Mouse (Mus musculus) forebrain, embryonic 13.5 days (tissue): ENCODE measurements around the gene Fam216b. TPM values are rescaled to one million over a fixed set of nuclear protein-coding genes. Genes with fewer than 3 reads are reported as not detected.

Source experiments
- ATAC-seq: fragments of 200-750 bp; cut with Nextera tagmentation; 2 replicates; pipeline ENCODE4 v1.8.0; 2017
- H3K27ac ChIP-seq: fragments of 300-500 bp; sonication (generic); 2 replicates; pipeline ENCODE4 v1.5.1; 2015; ENCODE audit warnings: inconsistent platforms, mild to moderate bottlenecking, moderate library complexity
- H3K27me3 ChIP-seq: fragments of 300-500 bp; sonication (generic); 2 replicates; pipeline ENCODE4 v1.6.1; 2015; ENCODE audit warnings: mild to moderate bottlenecking, inconsistent platforms
- H3K36me3 ChIP-seq: fragments of 300-500 bp; sonication (generic); 2 replicates; pipeline ENCODE4 v1.6.1; 2015; ENCODE audit warnings: mild to moderate bottlenecking, inconsistent platforms; ENCODE audit not compliant: poor library complexity, severe bottlenecking
- H3K4me1 ChIP-seq: fragments of 300-500 bp; sonication (generic); 2 replicates; pipeline ENCODE4 v1.6.1; 2015; ENCODE audit warnings: inconsistent platforms
- H3K4me2 ChIP-seq: fragments of 300-500 bp; sonication (generic); 2 replicates; pipeline ENCODE4 v1.6.1; 2015; ENCODE audit warnings: inconsistent platforms, mild to moderate bottlenecking, moderate library complexity
- H3K4me3 ChIP-seq: fragments of 300-500 bp; sonication (generic); 2 replicates; pipeline ENCODE4 v1.5.1; 2015; ENCODE audit warnings: mild to moderate bottlenecking, inconsistent platforms
- H3K9ac ChIP-seq: fragments of 300-500 bp; sonication (generic); 2 replicates; pipeline ENCODE4 v1.6.1; 2015; ENCODE audit warnings: mild to moderate bottlenecking, inconsistent platforms
- H3K9me3 ChIP-seq: fragments of 300-500 bp; sonication (generic); replicated peaks from 2 replicates; pipeline ENCODE4 v1.6.1; 2016; ENCODE audit warnings: inconsistent platforms
- WGBS: fragments of 180-500 bp; shearing (Covaris S2); methylation state at CpG from one replicate; pipeline ENCODE4 v1.1.7; 2015; 5-methylcytosine and 5-hydroxymethylcytosine counted together
- polyA plus RNA-seq: library from polyadenylated mRNA; unstranded; fragments of >200 nt; fragmentation: Nextera tagmentation; extraction: Ambion mirVana; gene quantifications from 2 replicates; pipeline ENCODE4 v1.2.1, GENCODE M21; 2015

Gene Fam216b
- polyA plus RNA-seq, 1 experiment from 2014 or later = not detected

DNA sequence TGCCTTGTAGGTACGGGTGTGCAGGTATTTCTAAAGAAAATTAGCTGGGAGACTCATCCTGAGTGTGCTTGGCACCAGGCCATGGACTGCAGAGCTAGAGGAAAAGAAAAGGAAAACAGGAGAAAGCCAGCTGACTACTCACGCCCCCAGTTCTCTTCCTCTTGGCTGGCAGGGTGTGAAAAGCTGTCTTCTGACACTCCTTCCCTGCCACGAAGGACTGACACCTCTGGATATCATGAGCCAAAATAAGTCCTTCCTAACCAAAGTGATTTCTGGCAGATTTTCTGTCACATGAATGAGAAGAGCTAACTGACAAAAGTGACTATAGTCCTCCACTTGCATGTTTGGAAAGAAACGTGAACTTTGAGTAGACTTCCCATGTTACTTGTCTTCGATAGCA is 5.3 kb downstream of the Fam216b start:
- no peak overlapping the region for H3K27ac ChIP-seq
- H3K9ac ChIP-seq = no peak overlapping the region
- no peaks in the 10 kb centered on the region for H3K9me3 ChIP-seq
- H3K4me3 ChIP-seq = no peak overlapping the region
- H3K36me3 ChIP-seq = no peaks in the 10 kb centered on the region
- no peak for ATAC-seq
- H3K4me1 ChIP-seq = no peaks in the 10 kb centered on the region
- H3K27me3 ChIP-seq = no peaks in the 10 kb centered on the region
- no peak overlapping the region for H3K4me2 ChIP-seq
- 79% methylated on average over 5 of the region's 5 CpGs for WGBS

DNA sequence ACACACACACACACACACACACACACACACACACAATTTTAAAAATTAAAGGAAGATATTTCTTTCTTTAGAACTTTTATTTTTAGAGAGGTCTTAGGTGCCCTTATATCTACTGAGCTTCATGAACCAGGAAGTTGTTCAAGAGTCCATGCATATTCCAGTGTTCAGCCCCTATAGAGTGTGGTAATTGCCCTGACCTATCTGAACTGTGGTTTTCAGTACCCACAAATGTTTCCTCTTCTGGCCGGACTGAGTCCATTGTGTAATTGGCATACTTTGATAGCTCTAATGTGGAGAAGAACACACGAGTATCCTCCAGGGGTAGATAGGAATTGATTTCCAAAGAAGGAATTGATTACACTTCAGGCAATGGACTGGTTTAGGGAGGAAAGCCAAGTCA is 11.3 kb downstream of the Fam216b start:
- Histone ChIP-seq H3K4me3 (no peak overlapping the region), H3K27ac (no peak overlapping the region), H3K9me3 (no peaks in the 10 kb centered on the region), H3K9ac (no peak overlapping the region), H3K4me1 (no peaks in the 10 kb centered on the region), H3K36me3 (no peaks in the 10 kb centered on the region), H3K27me3 (no peaks in the 10 kb centered on the region), H3K4me2 (no peak overlapping the region)
- 58% methylated on average over 2 of the region's 2 CpGs for WGBS
- no peak for ATAC-seq

DNA sequence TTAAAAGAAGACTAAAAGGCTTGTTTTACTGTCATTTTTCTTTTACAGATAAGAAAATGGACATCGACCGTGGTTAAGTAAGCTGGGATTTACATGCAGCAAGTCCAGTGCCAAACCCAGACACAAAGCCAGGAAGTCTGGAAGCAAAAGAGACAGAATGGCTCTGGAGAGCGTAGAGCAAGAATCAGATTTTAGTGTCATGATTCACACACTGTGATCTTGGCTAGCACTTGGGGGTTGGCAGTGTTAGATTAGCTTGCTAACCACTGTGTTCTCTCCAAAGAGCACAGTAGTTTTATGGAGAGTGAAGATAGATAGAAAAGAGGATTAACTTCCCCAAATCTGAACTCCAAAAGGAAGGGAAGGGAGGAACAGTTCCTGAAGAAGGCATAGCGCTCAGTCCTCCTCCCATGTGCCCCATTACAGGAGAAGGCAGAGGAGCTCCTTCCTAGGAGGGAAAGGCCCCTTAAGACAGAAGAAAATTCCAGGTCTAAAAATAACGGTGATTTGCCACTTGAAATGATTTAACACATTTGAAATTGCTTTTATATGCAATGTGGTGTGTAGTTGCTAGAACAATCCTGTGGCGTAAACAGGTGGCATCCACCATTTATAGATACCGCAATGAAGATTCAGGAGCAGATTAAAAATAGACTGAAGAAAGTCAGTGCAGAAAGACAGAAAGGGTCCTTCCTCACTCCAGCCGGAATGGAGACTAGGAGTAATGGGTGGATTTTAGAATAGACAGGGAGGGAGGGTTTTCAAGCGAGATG is 22.7 kb downstream of the Fam216b start:
- H3K9me3 ChIP-seq = no peaks in the 10 kb centered on the region
- no peaks in the 10 kb centered on the region for H3K36me3 ChIP-seq
- no peak for ATAC-seq
- H3K4me3 ChIP-seq = no peak overlapping the region
- H3K27ac ChIP-seq = no peak overlapping the region
- WGBS = 92% methylated on average over 9 of the region's 9 CpGs
- H3K4me1 ChIP-seq = no peaks in the 10 kb centered on the region
- H3K9ac ChIP-seq = no peak overlapping the region
- no peaks in the 10 kb centered on the region for H3K27me3 ChIP-seq
- H3K4me2 ChIP-seq = no peak overlapping the region

DNA sequence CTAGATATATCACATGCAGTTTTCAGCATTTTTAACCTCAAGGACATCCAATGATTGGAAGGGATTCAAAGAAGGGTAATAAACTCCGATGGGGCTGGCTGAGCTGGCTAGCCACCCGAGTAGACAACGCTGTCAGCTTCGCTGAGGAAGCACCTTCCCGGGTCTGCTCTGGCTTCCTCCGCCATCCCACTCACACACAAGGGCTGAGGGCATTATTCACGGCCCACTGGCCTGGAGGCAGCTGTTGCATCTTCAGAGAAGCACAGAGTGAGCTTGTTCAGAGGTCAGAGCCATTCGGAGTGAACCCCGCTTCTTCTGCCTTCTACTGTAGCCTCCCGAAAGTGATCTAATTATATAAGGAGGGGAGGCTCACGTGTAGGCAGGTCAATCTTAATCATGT is 26.3 kb downstream of the Fam216b start:
- no peak overlapping the region for H3K27ac ChIP-seq
- H3K27me3 ChIP-seq = no peaks in the 10 kb centered on the region
- ATAC-seq = no peak
- no peak overlapping the region for H3K9ac ChIP-seq
- no peaks in the 10 kb centered on the region for H3K9me3 ChIP-seq
- H3K4me3 ChIP-seq = no peak overlapping the region
- no peaks in the 10 kb centered on the region for H3K36me3 ChIP-seq
- 81% methylated on average over 11 of the region's 11 CpGs for WGBS
- H3K4me2 ChIP-seq = no peak overlapping the region
- H3K4me1 ChIP-seq = no peaks in the 10 kb centered on the region

DNA sequence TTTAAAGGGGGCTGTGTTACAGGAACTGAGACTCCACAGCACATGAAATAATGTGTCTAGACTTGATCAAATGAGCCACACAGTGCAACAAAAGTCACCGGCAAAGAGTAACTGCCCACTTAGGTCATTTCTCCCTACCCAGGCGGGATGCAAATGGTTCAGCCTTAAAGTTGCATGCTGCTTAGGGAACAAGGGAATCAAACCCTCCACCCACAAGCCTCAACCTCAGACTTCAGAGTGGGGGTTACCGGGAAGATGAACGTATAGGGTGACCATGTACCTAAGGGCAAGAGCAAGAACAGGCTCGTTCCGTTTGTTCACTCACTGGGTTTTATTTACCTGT is 28.2 kb downstream of the Fam216b start:
- no peak overlapping the region for H3K27ac ChIP-seq
- no peak for ATAC-seq
- no peak overlapping the region for H3K9ac ChIP-seq
- H3K4me3 ChIP-seq = no peak overlapping the region
- no peaks in the 10 kb centered on the region for H3K36me3 ChIP-seq
- no peaks in the 10 kb centered on the region for H3K9me3 ChIP-seq
- 83% methylated on average over 6 of the region's 6 CpGs for WGBS
- no peak overlapping the region for H3K4me2 ChIP-seq
- no peaks in the 10 kb centered on the region for H3K4me1 ChIP-seq
- no peaks in the 10 kb centered on the region for H3K27me3 ChIP-seq

DNA sequence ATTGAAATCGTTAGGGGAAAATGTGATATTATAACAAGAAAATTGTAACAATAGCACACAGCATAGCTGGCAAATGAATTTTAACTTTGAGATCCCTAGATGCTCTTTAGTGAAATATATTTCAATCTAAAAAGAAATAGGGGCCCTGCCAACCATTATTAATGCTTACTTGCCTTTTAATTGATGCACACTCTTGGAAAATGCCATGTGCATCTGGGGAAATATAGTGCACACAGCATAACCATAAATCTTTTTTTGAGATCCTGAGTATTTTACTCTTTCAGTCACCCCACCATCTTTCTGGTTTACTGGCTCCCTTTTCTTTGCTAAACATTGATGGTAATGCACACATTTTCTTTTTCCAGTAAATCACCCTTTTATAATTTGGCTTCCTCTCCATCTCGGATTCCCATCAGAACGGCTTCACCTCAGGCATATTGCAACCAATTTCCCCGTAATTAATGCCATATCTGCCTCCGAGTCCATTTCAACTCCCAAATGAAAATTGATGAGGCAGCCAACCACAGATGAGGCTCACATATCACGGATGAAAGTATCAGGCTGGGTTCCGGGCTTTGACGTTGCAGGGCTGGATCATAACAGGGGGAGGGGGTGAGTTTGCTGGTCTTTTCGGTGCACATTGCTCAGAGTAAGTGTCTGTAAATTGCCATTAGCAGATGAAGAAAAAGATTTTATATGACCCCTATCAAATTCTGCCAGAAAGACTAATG is 28.8 kb downstream of the Fam216b start:
- H3K4me2 ChIP-seq = no peak overlapping the region
- WGBS = 71% methylated on average over 9 of the region's 9 CpGs
- H3K4me1 ChIP-seq = no peaks in the 10 kb centered on the region
- no peak overlapping the region for H3K27ac ChIP-seq
- H3K27me3 ChIP-seq = no peaks in the 10 kb centered on the region
- H3K36me3 ChIP-seq = no peaks in the 10 kb centered on the region
- no peak overlapping the region for H3K9ac ChIP-seq
- H3K4me3 ChIP-seq = no peak overlapping the region
- no peaks in the 10 kb centered on the region for H3K9me3 ChIP-seq
- ATAC-seq = no peak

DNA sequence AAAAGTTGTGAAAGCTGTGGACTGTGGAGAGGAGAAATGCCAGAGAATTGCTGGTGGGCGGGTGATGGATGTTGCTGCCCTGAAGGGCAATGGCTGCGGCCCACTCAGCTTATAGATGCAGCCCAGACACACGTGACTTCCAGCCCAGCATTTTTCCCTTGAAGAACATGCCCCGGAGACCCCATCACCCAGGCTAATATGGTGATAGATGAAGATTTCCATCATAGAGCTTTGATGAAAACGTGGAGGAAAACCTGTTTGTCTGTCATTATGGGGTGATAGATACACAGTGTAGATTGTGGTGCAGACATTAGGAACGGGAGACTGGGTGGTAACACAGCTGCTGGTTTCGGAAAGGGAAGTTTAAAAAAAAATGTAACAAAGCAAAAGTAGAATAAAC is 31.4 kb downstream of the Fam216b start:
- H3K4me3 ChIP-seq = no peak overlapping the region
- H3K4me1 ChIP-seq = no peaks in the 10 kb centered on the region
- H3K9ac ChIP-seq = no peak overlapping the region
- no peaks in the 10 kb centered on the region for H3K9me3 ChIP-seq
- WGBS = 93% methylated on average over 7 of the region's 7 CpGs
- H3K36me3 ChIP-seq = no peaks in the 10 kb centered on the region
- ATAC-seq = no peak
- H3K27ac ChIP-seq = no peak overlapping the region
- no peaks in the 10 kb centered on the region for H3K27me3 ChIP-seq
- H3K4me2 ChIP-seq = no peak overlapping the region

DNA sequence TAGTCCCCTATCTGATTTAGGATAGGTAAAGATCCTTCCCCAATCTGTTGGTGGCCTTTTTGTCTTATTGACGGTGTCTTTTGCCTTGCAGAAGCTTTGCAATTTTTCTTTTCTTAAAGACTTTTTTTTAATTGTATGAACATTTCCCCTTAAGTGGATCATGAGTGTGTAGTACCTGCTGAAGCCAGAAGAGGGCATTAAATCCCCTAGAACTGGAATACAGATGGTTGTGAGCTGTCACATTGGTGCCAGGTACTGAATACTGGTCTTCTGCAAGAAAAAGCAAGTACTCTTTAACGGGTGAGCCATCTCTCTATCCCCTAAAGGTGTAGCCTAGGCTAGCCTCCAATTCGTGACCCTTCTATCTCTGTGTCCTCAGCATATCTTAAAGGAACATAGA is 32.4 kb downstream of the Fam216b start:
- ATAC-seq = no peak
- no peaks in the 10 kb centered on the region for H3K9me3 ChIP-seq
- no peaks in the 10 kb centered on the region for H3K36me3 ChIP-seq
- no peak overlapping the region for H3K4me2 ChIP-seq
- H3K4me3 ChIP-seq = no peak overlapping the region
- no peaks in the 10 kb centered on the region for H3K27me3 ChIP-seq
- H3K9ac ChIP-seq = no peak overlapping the region
- no peak overlapping the region for H3K27ac ChIP-seq
- 83% methylated on average over 3 of the region's 3 CpGs for WGBS
- no peaks in the 10 kb centered on the region for H3K4me1 ChIP-seq

DNA sequence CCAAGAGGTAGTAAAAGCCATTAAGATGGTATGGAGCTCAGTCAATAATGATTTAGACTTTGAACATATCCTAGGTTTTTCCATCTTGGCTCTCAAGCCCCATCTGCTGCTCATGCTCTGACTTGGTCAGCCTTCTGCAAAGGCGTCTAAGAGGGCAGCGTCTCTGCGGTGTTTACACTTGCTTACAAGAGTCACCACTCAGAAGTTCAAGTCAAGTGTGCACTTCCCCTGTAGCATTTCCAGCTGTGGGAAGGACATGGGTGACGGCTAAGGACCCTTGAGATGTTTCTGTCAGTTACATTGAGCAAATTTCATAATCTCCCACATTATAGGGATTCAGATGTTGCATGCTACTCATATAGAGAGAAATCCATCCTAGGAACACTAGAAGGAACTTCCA is 40.1 kb downstream of the Fam216b start:
- Histone ChIP-seq H3K9ac (no peak overlapping the region), H3K4me1 (no peaks in the 10 kb centered on the region), H3K27ac (no peak overlapping the region), H3K36me3 (no peaks in the 10 kb centered on the region), H3K9me3 (no peaks in the 10 kb centered on the region), H3K4me3 (no peak overlapping the region), H3K4me2 (no peak overlapping the region), H3K27me3 (no peaks in the 10 kb centered on the region)
- WGBS = 86% methylated on average over 4 of the region's 4 CpGs
- no peak for ATAC-seq

DNA sequence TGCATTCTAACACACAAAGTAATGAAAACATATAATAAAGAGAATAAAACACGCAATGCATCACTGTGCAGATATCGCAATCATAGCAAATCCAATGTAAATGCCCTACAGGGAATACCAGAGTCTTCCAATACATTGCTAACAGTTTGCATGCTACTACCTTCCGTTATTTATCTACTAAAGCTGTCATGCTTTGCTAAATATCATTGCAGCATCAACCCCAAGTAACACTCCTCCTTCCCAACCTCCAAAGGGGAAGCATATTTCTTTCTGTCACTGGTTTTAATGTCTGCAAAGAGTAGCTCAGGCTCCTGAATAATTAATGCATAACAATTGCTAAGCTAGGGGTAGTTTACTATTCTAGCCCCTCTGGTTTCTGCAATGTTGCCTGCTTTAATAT is 40.5 kb downstream of the Fam216b start:
- H3K4me1 ChIP-seq = no peaks in the 10 kb centered on the region
- H3K9ac ChIP-seq = no peak overlapping the region
- ATAC-seq = no peak
- H3K4me2 ChIP-seq = no peak overlapping the region
- no peaks in the 10 kb centered on the region for H3K36me3 ChIP-seq
- H3K27me3 ChIP-seq = no peaks in the 10 kb centered on the region
- H3K27ac ChIP-seq = no peak overlapping the region
- H3K9me3 ChIP-seq = no peaks in the 10 kb centered on the region
- 93% methylated on average over 3 of the region's 3 CpGs for WGBS
- H3K4me3 ChIP-seq = no peak overlapping the region

DNA sequence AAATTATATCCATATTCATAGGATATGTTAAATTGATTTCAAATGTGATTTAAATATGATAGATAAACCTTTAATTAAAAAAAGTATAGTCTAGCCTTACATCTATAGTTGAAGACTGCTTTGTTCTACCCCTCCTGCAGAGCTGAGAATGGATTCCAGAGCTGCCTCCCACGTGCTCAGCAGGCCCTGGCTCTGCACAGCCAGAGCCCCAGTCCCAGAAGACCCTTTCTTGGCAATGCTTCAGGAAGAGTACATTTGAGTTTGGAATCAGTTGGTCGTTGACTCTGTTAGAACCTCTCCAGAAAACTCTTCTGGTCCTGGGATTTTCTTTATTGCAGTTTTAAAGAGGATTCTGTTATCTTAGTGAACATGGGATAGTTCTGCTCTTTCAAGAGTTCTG is 45.7 kb downstream of the Fam216b start:
- H3K9ac ChIP-seq = no peak overlapping the region
- no peaks in the 10 kb centered on the region for H3K4me1 ChIP-seq
- H3K9me3 ChIP-seq = no peaks in the 10 kb centered on the region
- H3K4me2 ChIP-seq = no peak overlapping the region
- no peak overlapping the region for H3K4me3 ChIP-seq
- H3K36me3 ChIP-seq = no peaks in the 10 kb centered on the region
- WGBS = 27% methylated on average over 2 of the region's 2 CpGs
- no peak overlapping the region for H3K27ac ChIP-seq
- H3K27me3 ChIP-seq = no peaks in the 10 kb centered on the region
- ATAC-seq = no peak

DNA sequence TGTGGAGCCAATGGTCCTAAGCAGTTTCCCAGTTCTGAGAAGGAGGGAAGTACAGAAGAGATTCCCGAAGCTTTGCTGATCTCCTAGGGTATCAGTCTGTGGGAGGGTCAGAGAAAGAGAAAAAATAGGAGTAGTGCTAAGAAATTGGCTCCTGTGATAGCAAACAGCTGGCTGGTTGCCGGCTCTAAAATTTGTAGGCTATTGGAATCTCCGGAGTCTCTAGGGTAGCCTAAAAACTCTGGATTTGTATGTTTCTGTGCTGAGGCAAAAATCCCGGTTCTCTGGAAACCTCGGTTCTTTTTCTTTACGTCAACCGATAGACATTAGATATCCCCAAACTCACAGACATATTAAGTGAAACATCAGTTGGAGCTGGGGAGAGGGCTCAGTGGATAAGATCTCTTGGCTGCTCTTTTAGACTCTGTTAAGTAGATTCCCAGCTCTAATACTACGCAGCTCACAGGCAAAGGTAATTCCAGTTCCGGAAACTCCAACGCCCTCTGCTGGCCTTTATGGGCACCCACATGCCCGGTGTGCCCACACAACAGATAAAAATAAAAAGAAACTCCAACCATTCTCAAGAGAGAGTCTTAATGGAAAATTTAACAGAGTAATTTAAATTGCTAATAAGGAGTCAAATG is 46.8 kb downstream of the Fam216b start:
- H3K4me3 ChIP-seq = no peak overlapping the region
- H3K27me3 ChIP-seq = no peaks in the 10 kb centered on the region
- H3K9ac ChIP-seq = no peak overlapping the region
- no peaks in the 10 kb centered on the region for H3K4me1 ChIP-seq
- H3K36me3 ChIP-seq = no peaks in the 10 kb centered on the region
- no peak overlapping the region for H3K27ac ChIP-seq
- ATAC-seq = no peak
- WGBS = 84% methylated on average over 11 of the region's 11 CpGs
- no peak overlapping the region for H3K4me2 ChIP-seq
- no peaks in the 10 kb centered on the region for H3K9me3 ChIP-seq
